Mouse (Mus musculus) left cerebral cortex, adult 18-20 months (tissue): ENCODE measurements at regions not wholly inside any gene's neighbourhood (a gene's known extent, or its start where the extent isn't known, plus 50 kb on each side); places are given as distances from the start of the nearest gene placed in this dataset.

ENCODE experiments used
- DNase-seq, 2 experiments: peaks; one replicate each; pipeline ENCODE4 v3.0.0; 2021 to 2022; ENCODE audit warnings: low spot score in 2 of 2, mixed read lengths in 1 of 2

DNA sequence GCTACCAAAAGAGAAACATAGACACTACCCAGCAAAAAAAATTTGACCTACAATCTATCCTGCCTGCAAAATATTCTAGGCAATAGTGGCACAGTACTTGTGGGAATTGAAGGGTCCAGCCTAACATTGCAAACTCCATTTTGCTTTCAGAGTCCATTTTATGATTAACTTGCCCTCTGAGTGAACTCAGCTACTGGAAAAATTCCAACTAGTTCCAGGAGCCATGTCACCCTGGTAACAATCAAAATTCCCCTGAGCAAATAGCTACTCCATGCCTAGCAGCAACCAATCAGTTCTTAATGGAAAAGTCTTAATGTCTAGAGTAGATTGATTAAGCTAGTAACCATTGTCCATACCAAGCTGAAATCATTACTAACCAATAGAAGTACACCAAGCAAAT lies 104.3 kb upstream of the Ankrd50 start:
- DNase-seq, result no peak

- DNase-seq, result no peak
These were observed 100.9 kb upstream of the Ankrd50 start for GRCm38 (mm10) chr3:38585509-38585908.

DNA sequence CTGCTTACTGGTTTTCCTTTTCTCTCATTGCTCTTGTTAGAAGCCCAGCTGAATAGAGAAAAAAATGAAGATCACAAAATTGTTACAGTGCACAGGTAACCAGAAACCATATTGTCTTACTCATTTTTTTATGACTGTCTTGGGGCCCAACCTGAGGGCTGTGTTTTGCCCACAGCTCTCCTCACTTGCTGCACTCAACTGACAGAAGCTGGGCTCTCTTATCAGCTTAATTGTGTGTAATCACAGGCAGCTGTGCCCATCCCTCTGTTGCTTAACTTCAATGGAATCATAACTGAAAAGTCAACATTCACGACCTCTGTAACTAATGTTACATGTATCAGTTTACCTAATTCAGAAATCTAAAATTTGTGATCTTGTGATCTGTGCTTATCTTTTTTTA lies 95.1 kb upstream of the Ankrd50 start:
- DNase-seq, result no peak

DNA sequence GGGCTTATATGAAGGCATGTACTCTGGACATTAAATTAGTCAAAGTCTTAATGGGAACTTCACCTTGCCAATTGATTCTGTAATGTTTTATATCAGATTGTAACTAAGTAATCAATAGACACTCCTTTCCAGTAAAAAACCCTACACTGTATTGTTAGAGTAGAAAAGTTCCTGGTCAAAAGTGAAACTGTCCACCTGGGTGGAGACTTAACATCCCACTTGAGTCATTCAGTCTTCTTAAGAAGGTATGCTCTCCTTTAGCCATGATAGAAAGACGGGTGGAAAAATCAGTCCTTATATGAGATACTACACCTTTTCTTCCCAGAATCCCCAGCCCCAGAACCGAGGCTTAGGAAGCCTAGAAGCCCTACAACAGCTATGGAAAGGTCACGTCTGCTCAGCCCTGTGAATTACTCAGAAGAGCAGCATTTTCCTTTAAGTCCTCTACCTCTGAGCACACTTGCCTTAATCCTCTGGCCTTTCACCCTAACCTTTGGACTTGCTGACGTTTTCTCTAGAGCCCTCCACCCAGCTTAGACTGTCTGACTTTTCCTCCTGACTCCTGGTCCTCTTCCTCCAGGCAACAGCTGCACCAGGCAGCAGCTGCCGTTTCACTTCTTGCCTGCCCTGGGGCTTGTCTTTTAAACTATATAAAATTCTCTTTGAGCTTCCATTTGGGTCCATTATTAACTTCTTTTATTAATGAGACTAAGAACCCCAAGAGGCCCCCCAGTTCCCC lies 93.4 kb upstream of the Ankrd50 start:
- DNase-seq, result no peak

GRCm38 (mm10) chr3:38573594-38573993 lies 89.0 kb upstream of the Ankrd50 start:
- no peak for DNase-seq

- no peak for DNase-seq
These were observed 87.5 kb upstream of the Ankrd50 start for GRCm38 (mm10) chr3:38572159-38572558.

DNA sequence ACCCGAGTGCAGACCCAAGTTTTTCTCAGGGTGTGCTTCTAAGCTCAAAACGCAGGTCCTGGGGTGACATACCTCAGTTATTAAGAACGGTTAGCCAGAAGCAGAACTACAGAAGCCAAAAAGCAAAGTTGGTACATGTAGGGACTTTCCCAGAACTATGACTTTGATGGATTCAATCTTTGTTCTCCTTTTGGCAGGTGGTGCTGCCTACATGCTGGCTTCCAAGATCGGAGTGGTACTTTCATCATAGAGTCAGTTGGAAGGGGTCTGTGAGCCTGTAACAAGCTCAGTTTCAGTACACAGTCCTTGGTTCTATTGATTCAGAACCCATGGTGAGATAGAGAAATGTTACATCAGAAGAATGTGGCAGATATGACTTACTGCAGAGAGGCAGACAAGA lies 86.6 kb upstream of the Ankrd50 start:
- no peak for DNase-seq

DNA sequence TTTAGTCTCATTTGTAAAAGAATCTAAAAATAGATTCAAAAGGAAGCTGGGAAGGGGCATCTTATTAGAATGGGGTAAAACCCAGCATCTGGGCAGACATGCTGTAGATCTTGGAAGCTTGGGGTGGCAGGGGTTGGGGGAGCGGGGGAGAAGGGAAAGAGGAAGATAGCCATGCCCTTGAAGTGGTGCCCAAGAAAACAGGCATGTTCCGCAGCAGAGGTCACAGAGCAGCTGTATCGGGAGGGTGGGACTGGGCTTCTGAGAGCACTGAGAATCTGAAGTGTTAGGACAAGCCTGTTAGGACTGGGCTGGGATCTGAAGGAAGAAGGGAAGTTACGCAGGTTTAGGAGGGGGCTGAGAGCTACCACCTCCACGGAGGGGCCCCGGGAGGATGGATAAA lies 84.4 kb upstream of the Ankrd50 start:
- no peak for DNase-seq

DNA sequence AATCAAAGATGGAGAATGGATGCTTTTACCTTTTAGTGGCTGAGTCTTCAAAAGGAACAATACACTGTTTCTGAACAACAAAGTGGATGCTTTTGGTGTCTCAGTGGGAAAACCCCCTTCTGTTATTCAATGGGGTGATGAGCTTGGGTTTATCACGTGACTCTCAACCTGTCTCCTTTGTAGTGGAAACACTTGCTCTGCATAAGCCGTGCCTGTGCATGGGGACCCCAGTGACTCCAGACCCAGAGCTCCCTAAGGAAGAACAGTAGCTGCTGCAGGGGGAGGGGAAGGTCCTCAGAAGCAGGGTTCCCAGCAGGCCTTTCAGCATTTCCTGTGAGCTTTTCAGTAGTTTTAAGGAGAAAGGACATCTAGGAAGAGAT lies 83.9 kb upstream of the Ankrd50 start:
- no peak for DNase-seq

- DNase-seq, result no peak
These were observed 83.4 kb upstream of the Ankrd50 start for GRCm38 (mm10) chr3:38567946-38568595.

- DNase-seq, result no peak
These were observed 81.9 kb upstream of the Ankrd50 start for GRCm38 (mm10) chr3:38566576-38566975.

DNA sequence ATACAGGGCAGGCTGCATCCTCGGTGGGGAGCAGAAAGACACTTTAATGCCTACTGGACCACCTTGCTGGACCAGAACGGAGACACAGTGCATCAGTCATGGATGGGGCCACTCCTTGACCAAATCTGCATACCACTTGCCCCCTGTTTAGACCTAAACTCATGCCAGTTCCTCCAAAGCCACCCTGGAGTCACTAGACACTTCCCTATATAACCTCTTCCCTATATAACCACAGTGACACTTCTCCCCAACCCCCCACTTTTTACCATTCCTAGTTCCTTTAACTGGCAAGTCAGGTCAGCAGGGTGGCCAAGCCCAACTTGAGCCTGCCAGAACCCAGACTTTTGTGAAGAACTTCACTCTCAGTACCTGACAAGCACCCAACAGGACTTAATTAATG lies 80.2 kb upstream of the Ankrd50 start:
- DNase-seq, result no peak

GRCm38 (mm10) chr3:38564364-38564763 lies 79.7 kb upstream of the Ankrd50 start:
- no peak for DNase-seq

- no peak for DNase-seq
These were observed 76.5 kb upstream of the Ankrd50 start for GRCm38 (mm10) chr3:38561186-38561585.

DNA sequence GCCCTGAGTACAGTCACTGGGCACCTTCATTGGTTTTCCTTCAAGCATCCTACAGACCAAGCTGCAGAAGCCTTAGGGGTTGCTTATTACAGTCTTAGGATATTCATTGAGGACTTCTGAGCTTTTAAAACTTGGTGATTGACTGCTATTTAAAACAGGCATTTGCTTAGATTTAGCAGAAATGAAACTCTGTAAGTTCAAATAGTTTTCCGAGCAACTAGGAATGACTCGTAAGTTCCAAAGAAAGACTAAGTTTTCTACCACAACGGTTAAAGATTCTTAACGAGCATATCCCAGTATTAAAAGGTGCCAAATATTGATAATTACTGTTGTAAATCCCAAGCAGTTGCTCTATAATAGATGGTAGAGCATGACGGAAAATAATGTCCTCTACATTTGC lies 71.3 kb upstream of the Ankrd50 start:
- no peak for DNase-seq

DNA sequence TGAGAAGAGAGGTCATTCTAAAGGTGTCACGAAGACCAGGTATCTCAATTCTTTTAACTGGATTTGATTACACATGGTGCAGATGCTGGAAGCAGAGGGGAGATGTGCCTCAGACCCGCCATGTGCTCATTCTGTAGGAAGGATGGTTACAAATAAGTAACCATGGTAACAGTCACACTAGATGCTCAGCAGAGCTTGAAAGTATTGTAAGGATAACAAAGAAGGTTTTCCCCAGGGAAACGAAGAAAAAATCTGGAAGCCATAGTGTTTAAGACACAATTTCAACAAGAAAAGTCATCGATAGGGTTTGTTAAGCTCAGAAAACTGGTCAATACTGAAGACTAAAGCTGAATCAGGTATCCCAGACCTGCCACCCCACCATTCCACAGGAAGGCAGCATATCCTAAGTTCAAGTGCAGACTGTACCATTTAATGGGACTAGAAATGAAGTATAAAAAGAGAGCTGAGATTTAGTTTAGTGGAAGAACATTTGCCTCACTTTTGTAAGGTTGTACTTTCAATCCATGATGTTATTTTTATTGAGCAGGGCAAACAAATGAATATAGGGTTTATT lies 68.9 kb upstream of the Ankrd50 start:
- no peak for DNase-seq

GRCm38 (mm10) chr3:38547032-38547431 lies 62.4 kb upstream of the Ankrd50 start:
- no peak for DNase-seq

DNA sequence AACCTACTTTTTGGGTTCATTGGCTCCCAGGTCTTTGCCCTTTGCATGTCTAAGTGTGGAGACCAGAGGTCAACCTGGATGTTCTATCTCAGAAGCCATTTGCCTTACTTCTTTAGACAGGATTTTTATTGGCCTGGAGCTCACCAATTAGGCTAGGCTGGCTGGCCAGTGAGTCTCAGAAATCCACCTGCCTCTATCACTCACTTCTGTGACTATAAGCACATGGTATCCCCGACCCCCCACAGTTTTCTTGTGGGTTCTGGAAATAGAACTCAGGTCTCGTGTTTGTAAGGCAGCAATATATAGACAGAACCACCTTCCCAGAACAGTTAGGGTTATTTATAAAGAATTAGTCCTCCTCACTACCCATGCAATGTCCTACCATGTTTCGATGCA lies 60.9 kb upstream of the Ankrd50 start:
- no peak for DNase-seq

DNA sequence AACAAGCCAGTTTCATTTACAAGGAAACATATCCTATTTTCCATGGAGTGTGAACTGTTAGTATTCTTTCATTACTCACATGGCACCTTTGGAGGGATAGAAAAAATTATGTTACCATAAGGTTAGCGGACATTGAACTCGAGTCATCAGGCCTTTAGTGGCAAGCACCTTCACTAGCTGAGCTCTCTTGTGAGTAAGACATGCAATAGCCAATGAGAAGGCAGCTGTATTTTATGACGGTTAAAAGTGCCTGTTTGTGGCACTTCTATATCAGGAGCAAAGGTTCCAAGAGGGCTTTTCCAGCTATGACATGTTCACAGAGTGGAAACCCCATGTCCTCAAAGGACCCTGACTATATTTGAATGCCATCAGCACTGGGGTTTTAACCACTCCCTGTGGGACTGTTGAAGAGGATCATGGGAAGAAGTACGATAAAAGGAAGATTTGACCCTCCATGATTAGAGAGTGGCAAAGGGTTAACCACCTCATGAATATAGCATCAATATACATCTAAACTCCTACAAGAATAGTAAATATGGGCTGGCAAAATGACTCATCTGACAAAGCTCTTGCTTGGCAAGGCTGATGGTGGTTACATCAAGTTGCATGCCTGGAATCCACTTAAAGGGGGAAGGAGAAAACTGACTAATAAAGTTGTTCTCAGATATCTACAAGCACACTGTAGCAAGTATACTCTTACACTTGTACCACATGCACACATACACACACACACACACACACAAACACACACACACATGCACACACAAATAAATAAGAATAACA lies 60.3 kb upstream of the Ankrd50 start:
- DNase-seq, result no peak

- DNase-seq, result no peak
These were observed 59.2 kb upstream of the Ankrd50 start for GRCm38 (mm10) chr3:38543816-38544215.

- no peak for DNase-seq
These were observed 56.7 kb upstream of the Ankrd50 start for GRCm38 (mm10) chr3:38541296-38541695.

DNA sequence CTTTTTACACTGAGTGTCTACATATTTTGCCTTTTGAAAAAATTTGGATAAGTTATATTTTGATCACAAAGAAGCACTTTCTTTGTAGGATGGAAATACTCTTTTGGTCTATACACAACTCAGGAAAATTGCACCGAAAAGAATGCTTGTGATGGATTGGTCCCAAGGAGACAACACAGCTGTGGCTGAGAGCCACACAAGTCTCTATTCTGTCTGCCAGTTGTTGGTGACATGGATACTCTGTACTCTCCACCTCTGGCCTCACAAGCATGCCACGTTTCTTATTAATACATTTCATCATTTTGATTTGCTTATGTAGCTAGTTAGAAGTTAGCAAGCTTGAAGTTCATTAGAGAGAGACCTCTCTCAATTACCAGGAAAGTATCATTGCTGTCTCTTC lies 53.7 kb upstream of the Ankrd50 start:
- no peak for DNase-seq
